Mouse (Mus musculus): Measurements from ENCODE around the gene Tcta. TPM values are rescaled to one million over a fixed set of nuclear protein-coding genes. Genes with fewer than 3 reads are reported as not detected.
"Not testable (repeated sequence)": the region's sequence is repeated elsewhere in the genome, so short reads cannot be mapped to it uniquely, and the experiment has no call there.

Gene Tcta
- total and polyA plus RNA-seq, 2 experiments = 17.9 to 35.2 TPM

- peaks cover 28% of the 10 kb centered on the region for H3K36me3 ChIP-seq (ENCODE audit: control insufficient read depth, insufficient read depth, low read length)
Observed at GRCm38 (mm10) chr9:108325811-108326210, 19.9 kb upstream of the Tcta start.

GRCm38 (mm10) chr9:108324784-108325183, 18.8 kb upstream of the Tcta start:
- Histone ChIP-seq H3K4me1 (ENCODE audit: control insufficient read depth, insufficient read depth, low read length) (peaks cover 16% of the 10 kb centered on the region), H3K27ac (replicated peaks; ENCODE audit: insufficient read depth, low read depth, low read length) (no peak overlapping the region), H3K79me2 (ENCODE audit: control insufficient read depth, insufficient read depth, low read length) (peaks cover 41% of the 10 kb centered on the region; the same call in 1 of the 2 replicates), H3K9ac (ENCODE audit: low read depth, low read length) (no peak overlapping the region), H3K27me3 (ENCODE audit: control insufficient read depth, insufficient read depth, low read length) (no peaks in the 10 kb centered on the region), H3K36me3 (ENCODE audit: control insufficient read depth, insufficient read depth, low read length) (peaks cover 21% of the 10 kb centered on the region), H3K4me3 (ENCODE audit: insufficient read depth, low read depth, low read length) (no peak overlapping the region)
- 93% methylated on average over 1 of the region's 1 CpGs for WGBS
- no peak for DNase-seq (ENCODE audit: extremely low read depth, low read depth, low spot score)
- TF ChIP-seq CTCF (IDR thresholded peaks at IDR 0.05; ENCODE audit: low read depth, low read length) (no peak), POLR2A (IDR thresholded peaks at IDR 0.05; ENCODE audit: extremely low read depth, insufficient read depth, low read length) (no peak)

More at GRCm38 (mm10) chr9:108325811-108326210, 19.9 kb upstream of the Tcta start:
- Histone ChIP-seq H3K4me3 (ENCODE audit: insufficient read depth, low read depth, low read length) (no peak overlapping the region), H3K9ac (ENCODE audit: low read depth, low read length) (no peak overlapping the region), H3K27me3 (ENCODE audit: control insufficient read depth, insufficient read depth, low read length) (no peaks in the 10 kb centered on the region), H3K27ac (replicated peaks; ENCODE audit: insufficient read depth, low read depth, low read length) (0 out of 2 replicates have a peak overlapping the region, but pooled peaks have one; percentile 47), H3K79me2 (ENCODE audit: control insufficient read depth, insufficient read depth, low read length) (peaks cover 37% of the 10 kb centered on the region; the same call in 1 of the 2 replicates), H3K4me1 (ENCODE audit: control insufficient read depth, insufficient read depth, low read length) (peaks cover 11% of the 10 kb centered on the region)
- TF ChIP-seq CTCF (IDR thresholded peaks at IDR 0.05; ENCODE audit: low read depth, low read length) (no peak), POLR2A (IDR thresholded peaks at IDR 0.05; ENCODE audit: extremely low read depth, insufficient read depth, low read length) (no peak)
- 25% methylated on average over 2 of the region's 2 CpGs for WGBS
- peak; percentile 72 for DNase-seq (ENCODE audit: extremely low read depth, low read depth, low spot score)

- not testable (repeated sequence) for H3K36me3 ChIP-seq (ENCODE audit: control insufficient read depth, insufficient read depth, low read length)
Observed at GRCm38 (mm10) chr9:108322054-108322453, 16.1 kb upstream of the Tcta start.

GRCm38 (mm10) chr9:108318462-108318861, 12.5 kb upstream of the Tcta start:
- H3K79me2 ChIP-seq (ENCODE audit: control insufficient read depth, insufficient read depth, low read length) = peaks cover 49% of the 10 kb centered on the region
- 73% methylated on average over 2 of the region's 2 CpGs for WGBS
- no peak overlapping the region for H3K4me3 ChIP-seq (ENCODE audit: insufficient read depth, low read depth, low read length)
- no peak for DNase-seq (ENCODE audit: extremely low read depth, low read depth, low spot score)
- H3K27me3 ChIP-seq (ENCODE audit: control insufficient read depth, insufficient read depth, low read length) = no peaks in the 10 kb centered on the region
- peaks cover 37% of the 10 kb centered on the region for H3K4me1 ChIP-seq (ENCODE audit: control insufficient read depth, insufficient read depth, low read length)
- H3K27ac ChIP-seq (replicated peaks; ENCODE audit: insufficient read depth, low read depth, low read length) = no peak overlapping the region
- peaks cover 13% of the 10 kb centered on the region for H3K36me3 ChIP-seq (ENCODE audit: control insufficient read depth, insufficient read depth, low read length)
- no peak for TF ChIP-seq POLR2A (IDR thresholded peaks at IDR 0.05; ENCODE audit: extremely low read depth, insufficient read depth, low read length)
- no peak for TF ChIP-seq CTCF (IDR thresholded peaks at IDR 0.05; ENCODE audit: low read depth, low read length)
- no peak overlapping the region for H3K9ac ChIP-seq (ENCODE audit: low read depth, low read length)

More at GRCm38 (mm10) chr9:108322054-108322453, 16.1 kb upstream of the Tcta start:
- not testable (repeated sequence) for DNase-seq (ENCODE audit: extremely low read depth, low read depth, low spot score); H3K27me3 ChIP-seq (ENCODE audit: control insufficient read depth, insufficient read depth, low read length); H3K27ac ChIP-seq (replicated peaks; ENCODE audit: insufficient read depth, low read depth, low read length); H3K4me3 ChIP-seq (ENCODE audit: insufficient read depth, low read depth, low read length); H3K9ac ChIP-seq (ENCODE audit: low read depth, low read length)
- Histone ChIP-seq H3K4me1 (ENCODE audit: control insufficient read depth, insufficient read depth, low read length) (peaks cover 32% of the 10 kb centered on the region), H3K79me2 (ENCODE audit: control insufficient read depth, insufficient read depth, low read length) (peaks cover 38% of the 10 kb centered on the region; the same call in 1 of the 2 replicates)
- WGBS = 86% methylated on average over 7 of the region's 7 CpGs

GRCm38 (mm10) chr9:108317572-108317971, 11.6 kb upstream of the Tcta start:
- 77% methylated on average over 3 of the region's 3 CpGs for WGBS
- peaks cover 13% of the 10 kb centered on the region for H3K36me3 ChIP-seq (ENCODE audit: control insufficient read depth, insufficient read depth, low read length)

GRCm38 (mm10) chr9:108308141-108308540, 2.2 kb upstream of the Tcta start:
- no peak overlapping the region for H3K27ac ChIP-seq (replicated peaks; ENCODE audit: insufficient read depth, low read depth, low read length)
- H3K27me3 ChIP-seq (ENCODE audit: control insufficient read depth, insufficient read depth, low read length) = no peaks in the 10 kb centered on the region
- DNase-seq (ENCODE audit: extremely low read depth, low read depth, low spot score) = peak; percentile 56
- no peak overlapping the region for H3K9ac ChIP-seq (ENCODE audit: low read depth, low read length)
- H3K4me3 ChIP-seq (ENCODE audit: insufficient read depth, low read depth, low read length) = no peak overlapping the region
- peaks cover 11% of the 10 kb centered on the region for H3K36me3 ChIP-seq (ENCODE audit: control insufficient read depth, insufficient read depth, low read length)
- H3K4me1 ChIP-seq (ENCODE audit: control insufficient read depth, insufficient read depth, low read length) = peaks cover 27% of the 10 kb centered on the region
- WGBS = 5% methylated on average over 2 of the region's 2 CpGs
- H3K79me2 ChIP-seq (ENCODE audit: control insufficient read depth, insufficient read depth, low read length) = peaks cover 30% of the 10 kb centered on the region
- TF ChIP-seq CTCF (IDR thresholded peaks at IDR 0.05; ENCODE audit: low read depth, low read length) = no peak

More at GRCm38 (mm10) chr9:108317572-108317971, 11.6 kb upstream of the Tcta start:
- Histone ChIP-seq H3K4me3 (ENCODE audit: insufficient read depth, low read depth, low read length) (no peak overlapping the region), H3K79me2 (ENCODE audit: control insufficient read depth, insufficient read depth, low read length) (peaks cover 47% of the 10 kb centered on the region), H3K27me3 (ENCODE audit: control insufficient read depth, insufficient read depth, low read length) (no peaks in the 10 kb centered on the region), H3K9ac (ENCODE audit: low read depth, low read length) (no peak overlapping the region), H3K27ac (replicated peaks; ENCODE audit: insufficient read depth, low read depth, low read length) (no peak overlapping the region), H3K4me1 (ENCODE audit: control insufficient read depth, insufficient read depth, low read length) (peaks cover 38% of the 10 kb centered on the region)
- DNase-seq (ENCODE audit: extremely low read depth, low read depth, low spot score) = peak; percentile 49
- TF ChIP-seq POLR2A (IDR thresholded peaks at IDR 0.05; ENCODE audit: extremely low read depth, insufficient read depth, low read length) = no peak
- TF ChIP-seq CTCF (IDR thresholded peaks at IDR 0.05; ENCODE audit: low read depth, low read length) = peak; percentile 38; the same call in 1 of the 2 replicates
